Mouse (Mus musculus): ENCODE measurements around the gene Tmprss2. TPM values are rescaled to one million over a fixed set of nuclear protein-coding genes. Genes with fewer than 3 reads are reported as not detected.

Tmprss2 gene
- polyA plus RNA-seq, 1 experiment, result not detected

- H3K36me3 ChIP-seq (ENCODE audit: control insufficient read depth, insufficient read depth), result no peaks in the 10 kb centered on the region
- H3K27me3 ChIP-seq (ENCODE audit: control insufficient read depth, insufficient read depth, insufficient read length), result no peaks in the 10 kb centered on the region
- no peak for TF ChIP-seq USF1 (IDR thresholded peaks at IDR 0.05; ENCODE audit: low read depth)
- TF ChIP-seq MAX (IDR thresholded peaks at IDR 0.05), result no peak
- TF ChIP-seq FOSL1 (IDR thresholded peaks at IDR 0.05; ENCODE audit: insufficient read depth, low read length, poor library complexity, severe bottlenecking), result no peak
- no peak for TF ChIP-seq CTCF (IDR thresholded peaks at IDR 0.05; ENCODE audit: control insufficient read depth, insufficient read depth, insufficient read length)
- TF ChIP-seq MYOG (IDR thresholded peaks at IDR 0.05; ENCODE audit: control insufficient read depth, extremely low read depth, insufficient read length), result no peak
- TF ChIP-seq MYOD1 (IDR thresholded peaks at IDR 0.05; ENCODE audit: control insufficient read depth, insufficient read length, low read depth), result no peak
- TF ChIP-seq CEBPB (IDR thresholded peaks at IDR 0.05; ENCODE audit: low read depth), result no peak
- no peaks in the 10 kb centered on the region for H3K79me3 ChIP-seq (ENCODE audit: low read depth)
- no peak overlapping the region for H3K4me3 ChIP-seq (ENCODE audit: insufficient read depth, poor library complexity, severe bottlenecking)
- H3ac ChIP-seq (ENCODE audit: control insufficient read depth, insufficient read length, low read depth), result no peak overlapping the region
- H3K79me2 ChIP-seq (ENCODE audit: control insufficient read depth, insufficient read depth), result no peaks in the 10 kb centered on the region
Measured at GRCm38 (mm10) chr16:97569426-97569825, 41.6 kb downstream of the Tmprss2 start.

- Histone ChIP-seq H3ac (ENCODE audit: control insufficient read depth, insufficient read length, low read depth) (no peak overlapping the region), H3K36me3 (ENCODE audit: control insufficient read depth, insufficient read depth) (no peaks in the 10 kb centered on the region), H3K79me2 (ENCODE audit: control insufficient read depth, insufficient read depth) (no peaks in the 10 kb centered on the region), H3K79me3 (ENCODE audit: low read depth) (no peaks in the 10 kb centered on the region), H3K27me3 (ENCODE audit: control insufficient read depth, insufficient read depth, insufficient read length) (no peaks in the 10 kb centered on the region), H3K4me3 (ENCODE audit: insufficient read depth, poor library complexity, severe bottlenecking) (no peak overlapping the region)
- TF ChIP-seq CTCF (IDR thresholded peaks at IDR 0.05; ENCODE audit: control insufficient read depth, insufficient read depth, insufficient read length) (peak; percentile 3), USF1 (IDR thresholded peaks at IDR 0.05; ENCODE audit: low read depth) (no peak)
Measured at GRCm38 (mm10) chr16:97568662-97569061, 42.3 kb downstream of the Tmprss2 start.

- Histone ChIP-seq H3ac (ENCODE audit: control insufficient read depth, insufficient read length, low read depth) (no peak overlapping the region), H3K36me3 (ENCODE audit: control insufficient read depth, insufficient read depth) (no peaks in the 10 kb centered on the region), H3K79me2 (ENCODE audit: control insufficient read depth, insufficient read depth) (no peaks in the 10 kb centered on the region), H3K4me3 (ENCODE audit: insufficient read depth, poor library complexity, severe bottlenecking) (no peak overlapping the region), H3K79me3 (ENCODE audit: low read depth) (no peaks in the 10 kb centered on the region), H3K27me3 (ENCODE audit: control insufficient read depth, insufficient read depth, insufficient read length) (no peaks in the 10 kb centered on the region)
- TF ChIP-seq MAX (IDR thresholded peaks at IDR 0.05) (no peak), USF1 (IDR thresholded peaks at IDR 0.05; ENCODE audit: low read depth) (no peak), FOSL1 (IDR thresholded peaks at IDR 0.05; ENCODE audit: insufficient read depth, low read length, poor library complexity, severe bottlenecking) (no peak), MYOG (IDR thresholded peaks at IDR 0.05; ENCODE audit: control insufficient read depth, extremely low read depth, insufficient read length) (no peak), MYOD1 (IDR thresholded peaks at IDR 0.05; ENCODE audit: control insufficient read depth, insufficient read length, low read depth) (no peak)
Measured at GRCm38 (mm10) chr16:97544340-97544739, 66.7 kb downstream of the Tmprss2 start.

GRCm38 (mm10) chr16:97536859-97537258 lies 74.1 kb downstream of the Tmprss2 start:
- H3K27me3 ChIP-seq (ENCODE audit: control insufficient read depth, insufficient read depth, insufficient read length), result no peaks in the 10 kb centered on the region
- no peaks in the 10 kb centered on the region for H3K79me3 ChIP-seq (ENCODE audit: low read depth)
- H3K79me2 ChIP-seq (ENCODE audit: control insufficient read depth, insufficient read depth), result no peaks in the 10 kb centered on the region
- no peak overlapping the region for H3ac ChIP-seq (ENCODE audit: control insufficient read depth, insufficient read length, low read depth)
- H3K4me3 ChIP-seq (ENCODE audit: insufficient read depth, poor library complexity, severe bottlenecking), result no peak overlapping the region
- no peaks in the 10 kb centered on the region for H3K36me3 ChIP-seq (ENCODE audit: control insufficient read depth, insufficient read depth)
- TF ChIP-seq MYOD1 (IDR thresholded peaks at IDR 0.05; ENCODE audit: control insufficient read depth, insufficient read length, low read depth) (no peak), CEBPB (IDR thresholded peaks at IDR 0.05; ENCODE audit: low read depth) (no peak), CTCF (IDR thresholded peaks at IDR 0.05; ENCODE audit: control insufficient read depth, insufficient read depth, insufficient read length) (no peak)

GRCm38 (mm10) chr16:97535808-97536413 lies 75.1 kb downstream of the Tmprss2 start:
- Histone ChIP-seq H3ac (ENCODE audit: control insufficient read depth, insufficient read length, low read depth) (no peak overlapping the region), H3K4me3 (ENCODE audit: insufficient read depth, poor library complexity, severe bottlenecking) (peak overlapping the region; percentile 14), H3K36me3 (ENCODE audit: control insufficient read depth, insufficient read depth) (no peaks in the 10 kb centered on the region), H3K27me3 (ENCODE audit: control insufficient read depth, insufficient read depth, insufficient read length) (no peaks in the 10 kb centered on the region), H3K79me3 (ENCODE audit: low read depth) (no peaks in the 10 kb centered on the region), H3K79me2 (ENCODE audit: control insufficient read depth, insufficient read depth) (no peaks in the 10 kb centered on the region)
- TF ChIP-seq MYOD1 (IDR thresholded peaks at IDR 0.05; ENCODE audit: control insufficient read depth, insufficient read length, low read depth), result no peak
- TF ChIP-seq CEBPB (IDR thresholded peaks at IDR 0.05; ENCODE audit: low read depth), result no peak
- no peak for TF ChIP-seq MAX (IDR thresholded peaks at IDR 0.05)
- no peak for TF ChIP-seq USF1 (IDR thresholded peaks at IDR 0.05; ENCODE audit: low read depth)
- no peak for TF ChIP-seq CTCF (IDR thresholded peaks at IDR 0.05; ENCODE audit: control insufficient read depth, insufficient read depth, insufficient read length)
- no peak for TF ChIP-seq MYOG (IDR thresholded peaks at IDR 0.05; ENCODE audit: control insufficient read depth, extremely low read depth, insufficient read length)

GRCm38 (mm10) chr16:97534876-97535461 lies 76.0 kb downstream of the Tmprss2 start:
- H3K27me3 ChIP-seq (ENCODE audit: control insufficient read depth, insufficient read depth, insufficient read length), result no peaks in the 10 kb centered on the region
- no peak for TF ChIP-seq MAX (IDR thresholded peaks at IDR 0.05)
- TF ChIP-seq MYOD1 (IDR thresholded peaks at IDR 0.05; ENCODE audit: control insufficient read depth, insufficient read length, low read depth), result no peak
- TF ChIP-seq FOSL1 (IDR thresholded peaks at IDR 0.05; ENCODE audit: insufficient read depth, low read length, poor library complexity, severe bottlenecking), result no peak
- TF ChIP-seq CTCF (IDR thresholded peaks at IDR 0.05; ENCODE audit: control insufficient read depth, insufficient read depth, insufficient read length), result no peak
- no peak for TF ChIP-seq CEBPB (IDR thresholded peaks at IDR 0.05; ENCODE audit: low read depth)
- no peak for TF ChIP-seq MYOG (IDR thresholded peaks at IDR 0.05; ENCODE audit: control insufficient read depth, extremely low read depth, insufficient read length)
- no peak for TF ChIP-seq USF1 (IDR thresholded peaks at IDR 0.05; ENCODE audit: low read depth)
- H3K4me3 ChIP-seq (ENCODE audit: insufficient read depth, poor library complexity, severe bottlenecking), result peak overlapping the region; percentile 21

More at GRCm38 (mm10) chr16:97534876-97535461, 76.0 kb downstream of the Tmprss2 start:
- Histone ChIP-seq H3K36me3 (ENCODE audit: control insufficient read depth, insufficient read depth) (no peaks in the 10 kb centered on the region), H3K79me3 (ENCODE audit: low read depth) (no peaks in the 10 kb centered on the region), H3ac (ENCODE audit: control insufficient read depth, insufficient read length, low read depth) (peak overlapping the region; percentile 19), H3K79me2 (ENCODE audit: control insufficient read depth, insufficient read depth) (no peaks in the 10 kb centered on the region)

Measured in C2C12 (cell line).